Mouse (Mus musculus) liver, embryonic 13.5 days (tissue): Measurements from ENCODE around the gene Gm21885. TPM values are rescaled to one million over a fixed set of nuclear protein-coding genes. Genes with fewer than 3 reads are reported as not detected.

ENCODE experiments used
- ATAC-seq: fragments of 200-750 bp; cut with Nextera tagmentation; 2 replicates; pipeline ENCODE4 v1.8.0; 2017; ENCODE audit warnings: low read depth, mild to moderate bottlenecking, moderate number of reproducible peaks, moderate library complexity
- DNase-seq: peaks from one replicate; pipeline ENCODE4 v3.0.0; 2022
- H3K27ac ChIP-seq: fragments of 300-500 bp; sonication (generic); 2 replicates; pipeline ENCODE4 v1.5.1; 2015; ENCODE audit warnings: moderate library complexity, mild to moderate bottlenecking, inconsistent platforms
- H3K27me3 ChIP-seq: fragments of 300-500 bp; sonication (generic); 2 replicates; pipeline ENCODE4 v1.6.1; 2015; ENCODE audit warnings: mild to moderate bottlenecking, inconsistent platforms
- H3K36me3 ChIP-seq: fragments of 300-500 bp; sonication (generic); 2 replicates; pipeline ENCODE4 v1.6.1; 2015; ENCODE audit warnings: mild to moderate bottlenecking, inconsistent platforms
- H3K4me1 ChIP-seq: fragments of 300-500 bp; sonication (generic); replicated peaks from 2 replicates; pipeline ENCODE4 v1.6.1; 2015; ENCODE audit warnings: inconsistent platforms
- H3K4me2 ChIP-seq: fragments of 300-500 bp; sonication (generic); 2 replicates; pipeline ENCODE4 v1.6.1; 2015; ENCODE audit warnings: inconsistent platforms, mild to moderate bottlenecking, moderate library complexity
- H3K4me3 ChIP-seq: fragments of 300-500 bp; sonication (generic); replicated peaks from 2 replicates; pipeline ENCODE4 v1.5.1; 2015; ENCODE audit warnings: mild to moderate bottlenecking, inconsistent platforms
- H3K9ac ChIP-seq: fragments of 300-500 bp; sonication (generic); 2 replicates; pipeline ENCODE4 v1.6.1; 2015; ENCODE audit warnings: mild to moderate bottlenecking, inconsistent platforms
- H3K9me3 ChIP-seq: fragments of 300-500 bp; sonication (generic); replicated peaks from 2 replicates; pipeline ENCODE4 v1.6.1; 2016; ENCODE audit warnings: inconsistent platforms
- WGBS: fragments of 180-500 bp; shearing (Covaris S2); methylation state at CpG from one replicate; pipeline ENCODE4 v1.1.7; 2015; ENCODE audit not compliant: insufficient replicate concordance; 5-methylcytosine and 5-hydroxymethylcytosine counted together
- polyA plus RNA-seq: library from polyadenylated mRNA; unstranded; fragments of >200 nt; fragmentation: Nextera tagmentation; extraction: Ambion mirVana; gene quantifications from 2 replicates; pipeline ENCODE4 v1.2.1, GENCODE M21; 2015

Gm21885 gene
- polyA plus RNA-seq: not detected in 2 replicates

DNA sequence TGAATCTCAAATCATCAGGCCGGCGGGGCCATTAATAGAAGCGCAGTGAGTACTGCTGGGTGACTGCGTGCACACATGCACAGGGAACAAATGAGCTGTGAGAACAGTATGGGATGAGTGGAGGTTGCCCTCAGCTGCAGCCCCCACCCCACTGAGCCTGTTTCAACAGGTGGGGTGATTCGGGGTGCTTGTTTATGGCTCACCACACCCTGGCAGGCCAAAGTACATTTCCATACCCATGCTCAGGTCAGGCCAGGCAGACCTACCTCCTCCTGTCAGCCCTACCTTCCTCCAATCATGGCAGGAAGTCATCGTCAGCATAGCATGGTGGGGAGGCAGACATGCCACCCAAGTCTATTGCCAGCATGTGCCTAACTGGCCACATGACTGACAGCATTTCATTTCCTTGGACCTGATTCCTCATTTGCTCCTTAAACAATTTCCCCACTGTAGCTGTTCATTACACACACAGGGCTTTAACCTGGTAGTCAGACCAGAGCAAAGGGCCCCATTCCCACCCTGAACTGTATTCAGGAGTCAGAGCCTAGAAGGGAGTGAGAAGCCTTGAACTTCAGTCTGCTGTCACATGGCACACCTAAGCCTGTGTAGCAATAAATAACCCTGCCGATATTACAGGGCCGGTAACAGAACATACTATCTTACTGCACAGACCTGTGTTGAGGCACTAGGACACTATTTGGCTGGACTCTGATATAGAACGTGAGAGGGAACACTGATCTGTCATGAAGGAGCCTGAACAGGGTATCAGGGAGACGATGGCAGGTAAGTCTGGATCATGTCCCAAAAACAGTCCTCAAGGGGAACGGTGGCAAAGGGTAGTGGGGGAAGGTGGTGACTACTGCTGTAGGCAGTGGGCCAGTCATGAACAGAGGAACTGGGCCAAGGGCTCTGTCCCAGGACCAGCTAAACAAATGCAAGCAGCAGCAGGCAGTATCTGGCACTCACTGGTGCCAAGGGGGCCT, at the start of gene Gm21885:
Gene Gm21885 (plus strand): TSS at position 675 of the 983 bp plus-strand sequence.
- Histone ChIP-seq H3K4me3 (no peak within 1 kb of the TSS), H3K9me3 (no peaks in the 10 kb centered on the region), H3K4me2 (no peak within 1 kb of the TSS), H3K36me3 (peaks cover 46% of the 10 kb centered on the region), H3K27me3 (no peaks in the 10 kb centered on the region), H3K9ac (no peak within 1 kb of the TSS), H3K4me1 (peaks cover 45% of the 10 kb centered on the region), H3K27ac (peak within 1 kb of the TSS; percentile 29; the same call in 1 of the 2 replicates)
- WGBS: 62% methylated on average over 11 of the region's 11 CpGs
- peak; percentile 50 for ATAC-seq
- DNase-seq: no peak

DNA sequence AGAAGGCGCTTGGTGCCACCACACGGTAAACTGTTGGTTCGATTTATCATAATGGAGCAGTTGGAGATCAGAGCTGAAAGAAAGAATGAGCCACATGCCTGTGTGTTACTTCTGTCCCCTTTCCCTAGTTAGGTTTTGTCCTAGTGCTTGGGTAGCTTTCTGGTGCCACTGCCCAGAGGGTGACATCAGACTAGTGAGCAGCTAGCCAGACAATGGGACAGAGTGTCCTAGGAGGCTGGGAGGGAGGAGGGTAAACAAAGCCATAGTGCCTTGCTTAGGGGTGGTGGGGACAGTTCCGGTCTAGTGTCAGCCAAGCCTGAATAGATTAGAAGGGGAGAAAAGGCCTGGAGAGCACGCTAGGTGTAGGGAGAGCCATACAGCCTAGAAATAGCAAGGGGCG, 48.3 kb upstream of the Gm21885 start:
- Histone ChIP-seq H3K27ac (no peak overlapping the region), H3K9me3 (no peaks in the 10 kb centered on the region), H3K4me2 (no peak overlapping the region), H3K9ac (0 out of 2 replicates have a peak overlapping the region, but pooled peaks have one; percentile 5), H3K4me3 (no peak overlapping the region), H3K4me1 (peaks cover 64% of the 10 kb centered on the region), H3K36me3 (no peaks in the 10 kb centered on the region), H3K27me3 (peaks cover under 1% of the 10 kb centered on the region; the same call in 1 of the 2 replicates)
- WGBS: 66% methylated on average over 6 of the region's 6 CpGs
- DNase-seq: no peak
- ATAC-seq: no peak

DNA sequence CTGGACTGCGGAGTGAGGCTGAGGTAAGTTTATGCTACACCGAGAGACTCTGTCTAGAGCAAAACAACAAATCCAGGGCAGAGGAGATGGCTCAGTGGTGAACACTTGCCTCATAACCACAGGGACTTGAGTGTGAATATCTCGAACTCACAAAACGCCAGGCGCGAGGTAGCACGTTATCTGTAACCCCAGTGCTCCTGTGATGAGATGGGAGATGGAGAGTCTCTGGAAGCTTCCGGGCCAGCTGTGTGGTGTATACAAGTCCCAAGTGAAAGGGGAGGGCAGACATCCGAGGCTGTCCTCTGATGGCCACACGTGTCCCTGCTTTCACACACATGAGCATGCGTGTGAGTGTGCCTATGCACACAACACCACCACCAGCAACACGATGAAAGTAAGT, 47.3 kb upstream of the Gm21885 start:
- H3K4me1 ChIP-seq: peaks cover 59% of the 10 kb centered on the region
- no peak overlapping the region for H3K9ac ChIP-seq
- DNase-seq (peak; percentile 49), ATAC-seq (peak; percentile 55)
- 63% methylated on average over 12 of the region's 12 CpGs for WGBS
- no peaks in the 10 kb centered on the region for H3K9me3 ChIP-seq
- H3K27ac ChIP-seq: peak overlapping the region; percentile 24; the same call in 1 of the 2 replicates
- H3K27me3 ChIP-seq: peaks cover 5% of the 10 kb centered on the region
- no peaks in the 10 kb centered on the region for H3K36me3 ChIP-seq
- H3K4me3 ChIP-seq: no peak overlapping the region
- H3K4me2 ChIP-seq: no peak overlapping the region

DNA sequence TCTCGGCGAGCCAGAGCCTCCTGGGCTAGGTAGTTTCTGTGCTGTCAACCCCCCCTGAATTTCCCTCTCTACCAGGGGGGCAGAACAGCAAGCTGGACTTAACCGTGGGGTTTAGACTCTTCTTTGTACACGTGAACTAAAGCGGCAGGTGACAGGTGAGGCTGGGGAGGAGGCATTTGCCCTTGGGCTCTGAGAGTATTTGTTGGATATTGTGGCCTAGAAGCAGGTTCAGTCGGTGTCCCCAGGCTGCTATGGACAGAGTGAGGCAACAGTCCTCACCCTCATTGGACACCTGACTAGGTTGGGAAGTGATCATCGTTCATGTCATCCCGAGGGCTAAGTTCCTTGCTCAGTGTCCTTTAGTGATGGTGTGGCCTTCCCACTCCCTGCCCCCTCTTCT, 46.8 kb upstream of the Gm21885 start:
- peaks cover 5% of the 10 kb centered on the region for H3K27me3 ChIP-seq

DNA sequence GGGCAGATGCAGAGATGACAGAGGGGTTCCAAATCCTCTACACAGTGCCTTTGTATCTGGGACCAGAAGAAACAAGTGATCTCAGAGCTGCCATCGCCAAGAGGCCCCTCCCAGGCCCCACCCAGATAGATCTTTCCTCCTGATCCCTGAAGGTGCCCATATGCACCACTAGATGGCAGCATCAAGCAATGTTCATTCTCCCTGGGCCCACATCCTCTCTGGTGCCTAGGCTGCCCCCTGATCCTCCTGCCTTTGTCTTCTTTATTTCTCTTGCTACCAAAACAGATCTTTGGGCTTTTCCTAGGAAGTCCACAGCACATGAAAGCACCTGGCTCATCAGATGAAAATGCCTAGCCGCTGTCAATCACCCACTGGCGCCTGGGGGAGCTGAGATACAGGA, 45.6 kb upstream of the Gm21885 start:
- Histone ChIP-seq H3K27ac (no peak overlapping the region; the same call in 1 of the 2 replicates), H3K36me3 (no peaks in the 10 kb centered on the region), H3K4me1 (peaks cover 42% of the 10 kb centered on the region), H3K4me2 (peak overlapping the region; percentile 21), H3K4me3 (no peak overlapping the region), H3K9ac (no peak overlapping the region), H3K27me3 (peaks cover 5% of the 10 kb centered on the region), H3K9me3 (no peaks in the 10 kb centered on the region)
- 28% methylated on average over 3 of the region's 3 CpGs for WGBS
- peak; percentile 79 for ATAC-seq
- DNase-seq: peak; percentile 53

More for the DNA sequence above, 46.8 kb upstream of the Gm21885 start:
- H3K9me3 ChIP-seq: no peaks in the 10 kb centered on the region
- no peaks in the 10 kb centered on the region for H3K36me3 ChIP-seq
- H3K9ac ChIP-seq: peak overlapping the region; percentile 7; the same call in 1 of the 2 replicates
- ATAC-seq (no peak), DNase-seq (no peak)
- H3K4me1 ChIP-seq: peaks cover 54% of the 10 kb centered on the region
- no peak overlapping the region for H3K4me2 ChIP-seq
- no peak overlapping the region for H3K4me3 ChIP-seq
- peak overlapping the region; percentile 24; the same call in 1 of the 2 replicates for H3K27ac ChIP-seq
- 82% methylated on average over 8 of the region's 8 CpGs for WGBS

DNA sequence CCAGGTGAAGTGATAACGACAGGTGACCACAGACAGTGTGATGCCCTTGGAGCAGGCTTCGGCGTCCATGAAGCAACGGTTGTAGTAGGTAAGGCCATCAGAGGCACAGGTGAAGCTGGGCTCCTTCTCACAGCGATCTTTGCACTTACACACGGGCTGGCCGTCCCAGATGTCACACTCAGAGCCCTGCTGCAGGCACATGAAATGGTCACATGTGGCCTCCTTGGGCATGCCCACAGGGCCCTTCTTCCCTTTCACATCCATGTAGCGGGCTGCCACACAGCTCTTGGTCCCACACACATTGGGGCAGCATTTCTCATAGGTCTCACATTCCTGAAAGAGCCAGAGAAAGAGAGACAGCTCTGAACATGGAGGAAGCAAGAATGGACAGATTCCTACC, 42.9 kb upstream of the Gm21885 start:
- no peak overlapping the region for H3K4me3 ChIP-seq
- H3K27ac ChIP-seq: no peak overlapping the region
- peaks cover 43% of the 10 kb centered on the region for H3K4me1 ChIP-seq
- DNase-seq: no peak
- H3K27me3 ChIP-seq: peaks cover 32% of the 10 kb centered on the region
- H3K9ac ChIP-seq: no peak overlapping the region
- no peaks in the 10 kb centered on the region for H3K9me3 ChIP-seq
- WGBS: 77% methylated on average over 8 of the region's 8 CpGs
- no peak overlapping the region for H3K4me2 ChIP-seq
- ATAC-seq: no peak
- H3K36me3 ChIP-seq: no peaks in the 10 kb centered on the region

DNA sequence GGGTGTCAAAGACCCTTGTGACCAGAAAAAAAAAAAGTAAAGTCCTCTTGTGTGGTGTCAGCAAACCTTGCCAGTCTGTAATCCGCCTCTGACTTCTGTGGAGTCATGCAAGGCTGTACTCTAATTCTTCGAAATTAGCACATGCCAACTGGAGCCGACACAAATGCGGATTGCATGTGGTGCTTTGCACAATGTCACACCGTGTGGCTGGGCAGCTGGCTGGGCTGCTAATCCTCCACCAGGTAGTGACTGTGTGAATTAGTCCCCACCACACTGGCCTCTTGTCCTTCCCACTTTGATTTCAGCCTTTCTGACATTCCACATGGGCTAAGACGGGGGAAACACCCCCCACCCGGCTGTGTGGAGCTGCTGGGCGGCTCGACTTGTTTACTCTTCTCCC, 42.0 kb upstream of the Gm21885 start:
- Histone ChIP-seq H3K4me2 (no peak overlapping the region), H3K4me3 (no peak overlapping the region), H3K36me3 (no peaks in the 10 kb centered on the region), H3K27me3 (peaks cover 39% of the 10 kb centered on the region), H3K27ac (no peak overlapping the region), H3K9ac (no peak overlapping the region), H3K4me1 (peaks cover 35% of the 10 kb centered on the region), H3K9me3 (no peaks in the 10 kb centered on the region)
- 45% methylated on average over 9 of the region's 9 CpGs for WGBS
- ATAC-seq (no peak), DNase-seq (no peak)

DNA sequence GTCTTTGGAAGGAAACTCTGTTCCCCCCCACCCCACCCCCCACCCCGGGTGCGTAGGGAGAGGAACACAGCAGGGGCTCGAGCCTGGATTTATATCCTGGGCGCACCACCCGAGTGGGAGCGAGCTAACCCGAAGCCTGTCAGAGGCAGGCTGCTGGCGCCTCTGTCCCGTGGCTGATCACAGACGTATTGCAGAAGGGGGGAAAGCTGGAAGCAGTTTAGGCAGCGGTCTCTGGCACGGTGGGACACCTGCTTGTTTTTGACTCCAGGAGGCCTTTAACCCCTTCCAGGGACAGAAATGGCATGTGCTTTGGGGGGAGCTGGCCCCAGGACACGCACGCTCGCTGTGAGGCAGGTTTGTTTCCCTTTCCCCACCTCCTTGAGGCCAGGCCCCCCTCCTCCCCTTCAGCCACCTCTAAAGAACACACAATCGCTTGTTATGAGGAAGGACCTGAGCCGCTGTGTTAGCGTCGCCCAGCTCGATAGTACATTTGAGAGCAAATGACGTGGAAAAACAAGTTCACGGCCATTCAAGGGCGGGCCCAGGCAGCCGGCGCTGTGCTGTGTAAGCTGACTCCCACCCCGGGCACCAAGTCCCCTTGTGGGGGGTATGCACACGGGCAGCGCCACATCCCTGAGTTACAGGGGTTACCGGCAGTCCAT, 38.8 kb upstream of the Gm21885 start:
- Histone ChIP-seq H3K4me1 (peaks cover 17% of the 10 kb centered on the region), H3K36me3 (no peaks in the 10 kb centered on the region), H3K4me3 (peak overlapping the region; percentile 28), H3K9ac (peak overlapping the region; percentile 50), H3K27ac (no peak overlapping the region), H3K4me2 (peak overlapping the region; percentile 60), H3K27me3 (peaks cover 50% of the 10 kb centered on the region), H3K9me3 (no peaks in the 10 kb centered on the region)
- DNase-seq (no peak), ATAC-seq (0 out of 2 replicates have a peak, but pooled peaks have one; percentile 37)
- WGBS: 14% methylated on average over 29 of the region's 29 CpGs

DNA sequence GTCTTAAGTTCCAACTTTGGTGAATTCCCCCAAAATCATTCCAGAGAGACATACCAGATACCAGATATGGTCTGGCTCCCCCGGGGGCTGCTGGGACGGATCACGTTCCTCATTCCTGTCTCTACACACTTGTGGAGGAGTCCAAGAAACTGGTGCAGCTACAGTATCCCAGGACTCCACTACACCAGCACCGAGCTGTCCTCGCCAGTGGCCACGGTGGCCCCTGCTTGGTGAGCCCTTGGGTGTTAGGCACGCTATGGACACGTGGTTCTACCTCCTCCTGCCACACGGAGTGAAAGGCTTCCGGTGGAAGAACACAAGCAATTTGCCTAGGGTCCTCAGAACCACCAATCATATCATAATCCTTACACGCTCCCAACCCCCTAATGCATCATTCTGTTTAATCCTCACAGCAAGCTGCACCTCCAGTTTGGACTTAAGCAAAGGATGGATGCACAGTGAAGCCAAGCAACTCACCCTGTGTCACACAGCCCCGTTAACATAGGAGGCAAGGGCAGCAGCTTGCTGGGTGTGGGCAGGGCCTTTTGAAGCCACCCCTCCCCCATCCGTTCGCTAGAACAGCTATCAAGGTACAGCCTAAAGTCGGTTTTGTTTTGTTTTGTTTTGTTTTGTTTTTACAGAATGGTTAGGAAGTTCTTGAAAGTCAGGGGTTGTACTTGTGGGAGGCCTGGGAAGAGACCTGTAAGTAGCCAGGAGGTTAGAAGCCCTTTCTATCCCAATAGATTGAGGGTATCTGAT, 38.1 kb upstream of the Gm21885 start:
- WGBS: 37% methylated on average over 15 of the region's 15 CpGs
- H3K27me3 ChIP-seq: peaks cover 53% of the 10 kb centered on the region
- H3K4me3 ChIP-seq: peak overlapping the region; percentile 28

DNA sequence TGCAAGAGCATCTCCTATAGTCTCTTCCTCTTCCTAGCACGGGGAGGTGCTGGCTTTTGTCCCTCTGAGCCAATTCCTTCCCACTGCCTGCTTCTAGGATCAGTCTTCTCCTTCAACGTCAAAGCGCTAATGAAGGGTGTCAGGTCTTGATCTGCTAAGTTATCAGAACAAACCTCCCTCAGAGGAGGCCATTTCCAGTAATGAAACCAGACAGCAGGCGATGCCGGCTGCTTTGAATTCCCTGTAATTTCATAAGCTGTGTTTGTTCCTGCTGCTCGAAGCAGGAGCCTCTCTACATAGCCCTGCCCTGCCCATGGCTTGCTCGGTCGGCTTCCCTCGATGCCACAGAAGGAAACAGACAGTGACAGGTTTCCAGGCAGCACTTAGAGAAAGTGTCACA, 37.3 kb upstream of the Gm21885 start:
- Histone ChIP-seq H3K27ac (no peak overlapping the region), H3K4me1 (peaks cover 17% of the 10 kb centered on the region), H3K9ac (no peak overlapping the region), H3K9me3 (no peaks in the 10 kb centered on the region), H3K36me3 (no peaks in the 10 kb centered on the region), H3K4me2 (no peak overlapping the region), H3K27me3 (peaks cover 50% of the 10 kb centered on the region), H3K4me3 (no peak overlapping the region)
- DNase-seq (no peak), ATAC-seq (no peak)
- 63% methylated on average over 9 of the region's 9 CpGs for WGBS

More for the DNA sequence above, 38.1 kb upstream of the Gm21885 start:
- Histone ChIP-seq H3K4me2 (peak overlapping the region; percentile 60), H3K9me3 (no peaks in the 10 kb centered on the region), H3K27ac (no peak overlapping the region), H3K36me3 (no peaks in the 10 kb centered on the region), H3K4me1 (peaks cover 17% of the 10 kb centered on the region), H3K9ac (peak overlapping the region; percentile 50; the same call in 1 of the 2 replicates)
- DNase-seq (no peak), ATAC-seq (peak; percentile 22; the same call in 1 of the 2 replicates)
